Mouse (Mus musculus) stomach, postnatal 0 days (tissue): ENCODE data around the gene Clrn3.

Experiments used
- CTCF ChIP-seq: IDR thresholded peaks from 2 replicates; pipeline ENCODE4 v1.5.1; 2016; ENCODE audit warnings: antibody characterized with exemption, low read depth, mild to moderate bottlenecking, moderate library complexity
- EP300 ChIP-seq: optimal IDR thresholded peaks from 2 replicates; pipeline ENCODE3; 2016; ENCODE audit warnings: antibody characterized with exemption

- TF ChIP-seq CTCF (no peak), EP300 (no peak)
Measured at GRCm38 (mm10) chr7:135489724-135490499, 38.5 kb downstream of the Clrn3 start.
